Mouse (Mus musculus) neural tube, embryonic 13.5 days (tissue): ENCODE results near the gene Nkpd1. TPM values are rescaled to one million over a fixed set of nuclear protein-coding genes. Genes with fewer than 3 reads are reported as not detected.
A peak's percentile ranks its signal among the peaks of the same experiment; 100 is the strongest.

Source experiments
- ATAC-seq: fragments of 200-750 bp; cut with Nextera tagmentation; 2 replicates; pipeline ENCODE4 v1.8.0; 2017; ENCODE audit warnings: low read depth, mild to moderate bottlenecking, moderate TSS enrichment, moderate library complexity
- H3K27ac ChIP-seq: fragments of 300-500 bp; sonication (generic); replicated peaks from 2 replicates; pipeline ENCODE4 v1.5.1; 2015; ENCODE audit warnings: moderate library complexity, mild to moderate bottlenecking, inconsistent platforms
- H3K27me3 ChIP-seq: fragments of 300-500 bp; sonication (generic); 2 replicates; pipeline ENCODE4 v1.6.1; 2015; ENCODE audit warnings: mild to moderate bottlenecking, inconsistent platforms
- H3K36me3 ChIP-seq: fragments of 300-500 bp; sonication (generic); 2 replicates; pipeline ENCODE4 v1.6.1; 2015; ENCODE audit warnings: mild to moderate bottlenecking, inconsistent platforms
- H3K4me1 ChIP-seq: fragments of 300-500 bp; sonication (generic); replicated peaks from 2 replicates; pipeline ENCODE4 v1.6.1; 2015; ENCODE audit warnings: inconsistent platforms
- H3K4me2 ChIP-seq: fragments of 300-500 bp; sonication (generic); 2 replicates; pipeline ENCODE4 v1.6.1; 2015; ENCODE audit warnings: inconsistent platforms, mild to moderate bottlenecking, moderate library complexity
- H3K4me3 ChIP-seq: fragments of 300-500 bp; sonication (generic); 2 replicates; pipeline ENCODE4 v1.5.1; 2015; ENCODE audit warnings: mild to moderate bottlenecking, inconsistent platforms
- H3K9ac ChIP-seq: fragments of 300-500 bp; sonication (generic); 2 replicates; pipeline ENCODE4 v1.6.1; 2015; ENCODE audit warnings: moderate library complexity, mild to moderate bottlenecking, inconsistent platforms
- H3K9me3 ChIP-seq: fragments of 300-500 bp; sonication (generic); 2 replicates; pipeline ENCODE4 v1.6.1; 2016; ENCODE audit warnings: inconsistent platforms
- WGBS: fragments of 180-500 bp; shearing (Covaris S2); methylation state at CpG from one replicate; pipeline ENCODE4 v1.1.7; 2015; 5-methylcytosine and 5-hydroxymethylcytosine counted together
- polyA plus RNA-seq: library from polyadenylated mRNA; unstranded; fragments of >200 nt; fragmentation: Nextera tagmentation; extraction: Ambion mirVana; gene quantifications from 2 replicates; pipeline ENCODE4 v1.2.1, GENCODE M21; 2015

The Nkpd1 gene
- polyA plus RNA-seq, 1 experiment from 2014 or later: 0.14 TPM

DNA sequence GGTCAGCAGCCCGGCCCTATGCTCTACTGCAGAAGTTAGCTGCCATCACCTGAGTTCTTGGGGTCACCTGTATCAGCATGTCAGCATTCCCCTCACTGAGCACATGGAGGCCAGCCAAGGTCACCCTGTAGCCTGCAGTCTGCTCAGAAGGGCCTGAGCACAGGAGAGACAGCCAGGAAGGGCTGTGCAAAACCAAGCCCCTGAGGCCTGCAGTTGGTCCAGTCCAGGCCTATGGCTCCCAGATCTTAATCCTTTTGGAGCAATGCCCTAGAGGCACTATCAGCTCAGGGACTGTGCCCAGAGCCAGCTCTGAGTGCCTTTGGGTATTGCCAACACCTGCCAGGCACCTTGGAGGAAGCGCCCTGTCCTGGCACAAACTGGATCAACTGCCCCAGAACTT is 39.4 kb downstream of the Nkpd1 start:
- no peak for ATAC-seq
- Histone ChIP-seq H3K9me3 (no peaks in the 10 kb centered on the region), H3K4me2 (no peak overlapping the region), H3K9ac (no peak overlapping the region; the same call in 1 of the 2 replicates), H3K4me3 (no peak overlapping the region), H3K36me3 (peaks cover 24% of the 10 kb centered on the region; the same call in 1 of the 2 replicates), H3K27ac (no peak overlapping the region), H3K4me1 (peaks cover 69% of the 10 kb centered on the region), H3K27me3 (no peaks in the 10 kb centered on the region)
- 100% methylated on average over 2 of the region's 2 CpGs for WGBS

DNA sequence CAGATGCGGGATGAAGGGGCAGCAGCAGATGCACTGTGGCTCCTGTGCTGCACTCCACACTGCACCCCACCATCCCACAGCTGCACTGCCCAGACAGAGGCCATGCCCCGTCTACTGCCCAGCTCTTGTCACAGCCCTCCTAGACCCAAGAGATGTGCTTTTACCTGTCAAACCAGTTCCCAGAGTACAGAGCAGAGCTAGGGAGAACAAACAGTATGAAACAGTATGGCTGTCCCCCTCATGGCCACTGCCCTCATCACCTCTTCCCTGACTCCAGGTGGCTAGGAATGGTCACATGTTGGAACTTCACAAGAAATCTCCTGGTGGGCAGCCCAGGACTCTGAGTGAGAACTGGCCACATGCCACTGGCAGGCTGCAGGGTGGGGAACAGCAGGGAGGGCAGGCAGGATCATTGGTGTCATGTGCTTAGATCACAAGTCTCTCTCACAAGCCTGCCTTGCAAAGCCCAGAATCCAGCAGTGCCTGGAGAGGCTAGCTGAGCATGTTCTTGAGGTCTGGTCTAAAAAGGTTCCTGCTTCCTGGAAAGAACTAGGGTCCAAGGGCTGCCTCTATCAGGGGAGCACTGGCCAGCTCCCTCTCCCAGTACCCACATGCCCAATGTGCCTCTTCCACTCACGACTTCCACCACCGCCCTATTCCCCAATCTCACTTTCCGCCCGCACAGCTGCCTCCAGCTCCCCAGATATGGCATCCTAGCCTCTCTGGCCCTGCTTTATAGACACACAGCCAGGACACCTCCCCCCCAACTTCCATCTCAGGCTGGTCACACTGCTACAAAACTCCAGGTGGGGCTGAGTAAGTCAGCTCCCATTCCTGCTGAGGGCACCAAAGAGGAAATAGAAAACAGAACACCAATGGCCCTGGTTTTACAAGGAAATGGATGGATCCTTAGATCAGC is 40.6 kb downstream of the Nkpd1 start:
- H3K27ac ChIP-seq: no peak overlapping the region
- peaks cover 64% of the 10 kb centered on the region for H3K4me1 ChIP-seq
- H3K9ac ChIP-seq: peak overlapping the region; percentile 56
- peaks cover 24% of the 10 kb centered on the region; the same call in 1 of the 2 replicates for H3K36me3 ChIP-seq
- WGBS: 99% methylated on average over 6 of the region's 6 CpGs
- no peaks in the 10 kb centered on the region for H3K27me3 ChIP-seq
- no peaks in the 10 kb centered on the region for H3K9me3 ChIP-seq
- peak overlapping the region; percentile 82; the same call in 1 of the 2 replicates for H3K4me3 ChIP-seq
- H3K4me2 ChIP-seq: peak overlapping the region; percentile 100
- no peak for ATAC-seq

DNA sequence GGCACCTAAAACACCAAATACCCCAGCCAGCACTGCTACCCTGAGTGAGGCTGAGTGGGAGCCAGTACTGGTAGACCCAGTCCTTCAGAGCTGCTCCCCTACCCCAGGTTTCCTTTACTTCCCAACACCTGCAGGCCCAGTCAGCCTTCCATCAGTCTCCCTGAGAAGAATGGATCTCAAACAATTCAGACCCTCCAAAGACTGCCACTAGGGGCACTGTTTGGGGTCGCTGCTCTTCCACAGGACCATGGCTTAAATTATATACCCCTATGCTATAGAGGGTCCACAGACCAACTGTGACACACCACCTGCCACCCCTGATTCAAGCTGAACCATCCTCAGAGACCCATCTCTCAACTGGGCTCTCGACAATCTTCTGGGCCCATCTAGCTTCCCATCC is 41.3 kb downstream of the Nkpd1 start:
- Histone ChIP-seq H3K36me3 (peaks cover 18% of the 10 kb centered on the region; the same call in 1 of the 2 replicates), H3K9me3 (no peaks in the 10 kb centered on the region), H3K9ac (peak overlapping the region; percentile 56), H3K4me3 (peak overlapping the region; percentile 82; the same call in 1 of the 2 replicates), H3K27ac (no peak overlapping the region), H3K27me3 (no peaks in the 10 kb centered on the region), H3K4me1 (peaks cover 62% of the 10 kb centered on the region), H3K4me2 (peak overlapping the region; percentile 100)
- WGBS: 27% methylated on average over 2 of the region's 2 CpGs
- ATAC-seq: no peak

DNA sequence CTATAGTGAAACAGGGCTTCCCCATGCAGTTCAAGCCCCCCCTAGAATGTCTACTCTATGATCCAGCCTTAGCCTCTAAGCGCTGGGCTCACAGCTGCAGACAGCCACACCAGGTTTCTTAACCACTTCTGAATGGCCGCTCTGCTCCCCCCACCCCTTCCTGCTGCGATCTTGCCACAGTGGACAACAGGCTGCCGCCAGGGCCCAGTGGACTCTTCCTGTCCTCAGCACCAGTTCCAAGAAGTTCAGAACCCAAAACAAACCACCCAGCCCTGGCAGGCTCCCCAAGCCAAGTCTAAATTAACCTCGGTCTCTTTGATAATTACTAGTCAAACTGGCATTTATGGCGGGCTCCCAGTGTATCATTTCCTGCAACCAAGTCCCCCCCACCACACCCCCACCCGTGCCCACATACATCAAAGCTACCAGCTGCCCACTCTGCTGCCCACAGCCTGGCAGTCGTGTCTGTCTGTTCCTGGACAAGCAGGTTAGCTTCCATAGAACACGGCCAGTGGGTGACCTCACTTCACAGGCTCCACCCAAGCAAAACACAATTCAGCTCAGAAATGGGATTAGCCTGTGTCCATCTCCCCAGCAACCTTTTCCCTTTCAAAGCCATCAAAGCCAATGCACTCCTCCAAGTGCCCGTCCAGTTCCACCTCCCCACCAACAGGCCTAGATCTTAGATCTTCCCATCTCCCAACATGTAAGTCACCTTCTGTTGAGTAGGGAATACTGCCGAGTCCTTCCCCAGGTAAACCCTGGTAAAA is 43.0 kb downstream of the Nkpd1 start:
- Histone ChIP-seq H3K27me3 (no peaks in the 10 kb centered on the region), H3K4me2 (peak overlapping the region; percentile 100), H3K9ac (peak overlapping the region; percentile 90), H3K9me3 (no peaks in the 10 kb centered on the region), H3K4me3 (peak overlapping the region; percentile 82), H3K27ac (no peak overlapping the region), H3K4me1 (peaks cover 60% of the 10 kb centered on the region), H3K36me3 (peaks cover 20% of the 10 kb centered on the region)
- 26% methylated on average over 11 of the region's 11 CpGs for WGBS
- no peak for ATAC-seq

- Histone ChIP-seq H3K4me2 (peak overlapping the region; percentile 100), H3K9ac (peak overlapping the region; percentile 90), H3K27ac (peak overlapping the region; percentile 90), H3K27me3 (no peaks in the 10 kb centered on the region), H3K36me3 (peaks cover 19% of the 10 kb centered on the region), H3K4me1 (peaks cover 60% of the 10 kb centered on the region), H3K4me3 (peak overlapping the region; percentile 82), H3K9me3 (no peaks in the 10 kb centered on the region)
- peak; percentile 0; the same call in 1 of the 2 replicates for ATAC-seq
- WGBS: 2% methylated on average over 11 of the region's 11 CpGs
Measured at GRCm38 (mm10) chr7:19561431-19561764, 43.8 kb downstream of the Nkpd1 start.

- Histone ChIP-seq H3K4me1 (peaks cover 56% of the 10 kb centered on the region), H3K9me3 (no peaks in the 10 kb centered on the region), H3K4me2 (peak overlapping the region; percentile 100), H3K4me3 (peak overlapping the region; percentile 82), H3K36me3 (peaks cover 19% of the 10 kb centered on the region), H3K9ac (peak overlapping the region; percentile 90), H3K27me3 (no peaks in the 10 kb centered on the region), H3K27ac (peak overlapping the region; percentile 90)
- WGBS: under 1% methylated on average over 102 of the region's 102 CpGs
- peak; percentile 87 for ATAC-seq
Measured at GRCm38 (mm10) chr7:19561765-19562642, 44.4 kb downstream of the Nkpd1 start.

GRCm38 (mm10) chr7:19562643-19563410 is 45.2 kb downstream of the Nkpd1 start, which contains the start of gene Ppp1r37:
TSS of gene Ppp1r37 (minus strand) at chr7:19563076.
- Histone ChIP-seq H3K27me3 (no peaks in the 10 kb centered on the region), H3K4me3 (peak within 1 kb of the TSS; percentile 82), H3K4me2 (peak within 1 kb of the TSS; percentile 100), H3K9me3 (no peaks in the 10 kb centered on the region), H3K27ac (peak within 1 kb of the TSS; percentile 90), H3K4me1 (peaks cover 48% of the 10 kb centered on the region), H3K9ac (peak within 1 kb of the TSS; percentile 90), H3K36me3 (peaks cover 24% of the 10 kb centered on the region)
- WGBS: 3% methylated on average over 19 of the region's 19 CpGs
- ATAC-seq: peak; percentile 45

- H3K4me3 ChIP-seq: no peak overlapping the region
- H3K4me2 ChIP-seq: peak overlapping the region; percentile 100; the same call in 1 of the 2 replicates
- WGBS: 94% methylated on average over 3 of the region's 3 CpGs
- H3K36me3 ChIP-seq: peaks cover 30% of the 10 kb centered on the region
- ATAC-seq: no peak
- H3K9me3 ChIP-seq: no peaks in the 10 kb centered on the region
- H3K27ac ChIP-seq: no peak overlapping the region
- H3K4me1 ChIP-seq: peaks cover 38% of the 10 kb centered on the region
- no peaks in the 10 kb centered on the region for H3K27me3 ChIP-seq
- H3K9ac ChIP-seq: no peak overlapping the region
Measured at GRCm38 (mm10) chr7:19563884-19564283, 46.2 kb downstream of the Nkpd1 start.

DNA sequence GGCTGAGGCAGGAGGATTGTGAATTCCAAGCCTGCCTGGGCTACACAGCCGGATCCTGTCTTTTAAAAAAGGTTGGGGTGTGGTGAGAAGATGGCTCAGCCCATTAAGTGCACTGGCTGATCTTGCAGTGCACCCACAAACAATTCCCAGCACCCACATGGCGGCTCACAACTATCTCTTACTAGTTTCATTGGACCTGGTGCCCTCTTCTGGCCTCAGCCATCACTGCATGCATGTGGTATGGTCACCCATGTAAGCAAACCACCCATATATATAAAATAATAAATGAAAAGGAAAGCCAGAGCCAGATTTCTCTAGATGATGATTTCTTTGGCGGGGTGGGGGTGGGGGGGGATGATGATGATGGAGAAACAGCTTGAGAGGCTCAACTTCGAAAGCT is 46.8 kb downstream of the Nkpd1 start:
- H3K4me3 ChIP-seq: no peak overlapping the region
- H3K9ac ChIP-seq: no peak overlapping the region
- no peak for ATAC-seq
- no peak overlapping the region for H3K27ac ChIP-seq
- peaks cover 32% of the 10 kb centered on the region for H3K4me1 ChIP-seq
- H3K4me2 ChIP-seq: no peak overlapping the region
- 92% methylated on average over 4 of the region's 4 CpGs for WGBS
- peaks cover 36% of the 10 kb centered on the region for H3K36me3 ChIP-seq
- no peaks in the 10 kb centered on the region for H3K9me3 ChIP-seq
- H3K27me3 ChIP-seq: no peaks in the 10 kb centered on the region

GRCm38 (mm10) chr7:19565803-19566202 is 48.2 kb downstream of the Nkpd1 start:
- no peaks in the 10 kb centered on the region for H3K9me3 ChIP-seq
- no peak overlapping the region for H3K27ac ChIP-seq
- no peak overlapping the region for H3K4me2 ChIP-seq
- no peak for ATAC-seq
- H3K4me3 ChIP-seq: no peak overlapping the region
- H3K27me3 ChIP-seq: no peaks in the 10 kb centered on the region
- no peak overlapping the region for H3K9ac ChIP-seq
- 90% methylated on average over 2 of the region's 2 CpGs for WGBS
- H3K4me1 ChIP-seq: peaks cover 18% of the 10 kb centered on the region
- peaks cover 42% of the 10 kb centered on the region for H3K36me3 ChIP-seq

- Histone ChIP-seq H3K4me2 (no peak overlapping the region), H3K9ac (no peak overlapping the region), H3K27me3 (no peaks in the 10 kb centered on the region), H3K4me3 (no peak overlapping the region), H3K27ac (no peak overlapping the region), H3K4me1 (peaks cover 24% of the 10 kb centered on the region), H3K36me3 (peaks cover 46% of the 10 kb centered on the region), H3K9me3 (no peaks in the 10 kb centered on the region)
- WGBS: 96% methylated on average over 8 of the region's 8 CpGs
- no peak for ATAC-seq
Measured at GRCm38 (mm10) chr7:19567426-19567825, 49.8 kb downstream of the Nkpd1 start.
